In genomic region chr1:157559986-157560385, GRCm38 (mm10) we compare ENCODE assay signal across 9 mouse cellular contexts.
"Had no signal": no experiment of that assay in that cellular context is flagged by ENCODE, and none has a peak within 500 bp of the region (broad histone marks: within the 10 kb centered on the region; RNA-seq: fewer than 3 reads in every experiment).

No protein-coding gene starts in this region.

- DNase-seq: left cerebral cortex, postnatal 4 days; lung, adult 2 months; right cerebral cortex, postnatal 4 days; thymus, adult 18-20 months had no signal

- H3K27me3 ChIP-seq: liver, embryonic 15.5 days; neural tube, embryonic 12.5 days had no signal

- H3K36me3 ChIP-seq: limb, embryonic 13.5 days; midbrain, embryonic 10.5 days; neural tube, embryonic 12.5 days had no signal

- H3K9me3 ChIP-seq: limb, embryonic 13.5 days; liver, embryonic 15.5 days; midbrain, embryonic 10.5 days; neural tube, embryonic 12.5 days had no signal

- H3K27ac ChIP-seq: layer of hippocampus, adult 2 months; limb, embryonic 13.5 days; liver, embryonic 15.5 days; midbrain, embryonic 10.5 days; neural tube, embryonic 12.5 days had no signal

- H3K4me3 ChIP-seq: layer of hippocampus, adult 2 months; limb, embryonic 13.5 days; liver, embryonic 15.5 days; neural tube, embryonic 12.5 days had no signal

- H3K4me1 ChIP-seq: liver, embryonic 15.5 days; neural tube, embryonic 12.5 days had no signal

- H3K9ac ChIP-seq: limb, embryonic 13.5 days; liver, embryonic 15.5 days; neural tube, embryonic 12.5 days had no signal

- H3K4me2 ChIP-seq: limb, embryonic 13.5 days; liver, embryonic 15.5 days had no signal
